Mouse (Mus musculus): Measurements from ENCODE around the gene Gpatch2.

Gpatch2 gene

DNA sequence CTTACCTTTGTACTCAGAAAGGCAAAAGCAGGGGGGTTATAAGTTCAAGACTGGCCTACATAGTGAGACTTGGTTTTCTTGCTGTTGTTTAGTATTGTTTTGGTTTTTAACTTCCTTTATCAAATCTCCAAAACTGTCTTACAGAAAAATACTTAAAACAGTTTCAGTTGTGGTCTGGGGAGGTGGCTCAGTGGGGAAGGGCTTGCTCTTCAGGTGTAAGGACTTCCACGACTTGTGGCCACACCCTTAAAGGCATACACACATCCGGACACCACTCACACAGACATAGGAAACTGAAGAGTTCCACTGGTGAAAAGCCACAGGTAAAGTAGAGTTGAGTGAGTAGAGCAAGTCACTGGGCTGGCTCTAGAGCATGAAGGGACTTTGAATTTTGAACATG, 93.2 kb downstream of the Gpatch2 start:
- no peak for DNase-seq

DNA sequence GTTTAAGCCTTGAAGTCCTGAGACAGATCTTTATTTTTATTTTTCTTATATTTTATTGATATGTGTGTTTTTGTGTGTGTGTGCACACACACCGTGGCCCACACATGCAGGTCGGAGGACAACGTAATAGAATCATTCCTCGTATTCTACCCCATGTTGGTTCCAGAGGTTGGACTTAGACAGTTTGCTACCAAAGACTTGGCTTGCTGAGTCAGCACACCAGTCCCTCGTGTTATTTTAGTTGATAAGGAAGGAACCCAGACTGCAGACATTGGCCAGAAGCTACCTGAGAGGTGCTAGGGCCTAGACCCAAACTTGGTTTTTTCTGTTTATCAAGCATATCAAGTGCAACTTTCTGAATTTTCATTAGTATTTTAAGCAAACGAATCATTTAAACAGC, 95.8 kb downstream of the Gpatch2 start:
- no peak for DNase-seq

DNA sequence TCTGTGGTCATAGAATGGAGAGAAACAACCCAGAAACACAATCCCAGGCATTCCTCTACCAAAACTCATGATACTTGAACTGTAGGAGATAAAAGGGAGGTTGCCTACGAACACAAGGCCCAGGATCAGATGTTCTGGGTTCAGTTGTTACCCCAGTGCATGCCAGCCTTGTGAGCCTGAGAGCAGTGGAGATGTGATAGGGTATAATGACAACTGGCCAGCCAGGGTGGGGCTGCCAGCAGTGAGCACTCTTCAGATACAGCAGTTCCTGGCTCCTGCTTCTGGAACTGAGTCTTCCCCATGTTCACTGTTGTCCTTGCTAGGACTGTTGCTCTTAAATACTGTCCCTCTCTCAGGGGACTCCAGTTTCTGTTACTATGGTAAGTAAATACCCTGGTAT, 98.0 kb downstream of the Gpatch2 start:
- no peak for DNase-seq

DNA sequence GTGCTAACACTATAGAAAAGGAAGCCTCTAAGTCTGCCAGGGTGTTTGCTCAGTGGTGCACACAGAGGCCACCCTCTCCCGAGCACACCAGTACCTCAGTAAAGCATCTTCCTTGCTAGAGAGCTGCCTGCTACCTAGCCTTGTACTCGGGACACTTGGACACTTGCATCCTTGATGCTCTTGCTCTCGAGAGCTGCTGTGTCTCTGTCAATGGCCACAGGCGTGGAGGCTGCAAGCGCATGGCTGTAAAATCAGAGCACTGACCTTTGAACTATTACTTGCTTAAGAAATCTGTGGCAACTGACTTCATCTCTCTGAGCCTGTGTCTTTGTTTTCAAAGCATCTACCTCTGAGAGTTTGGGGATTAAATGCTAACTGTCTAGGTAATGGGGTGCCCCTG, 98.5 kb downstream of the Gpatch2 start:
- DNase-seq: no peak

DNA sequence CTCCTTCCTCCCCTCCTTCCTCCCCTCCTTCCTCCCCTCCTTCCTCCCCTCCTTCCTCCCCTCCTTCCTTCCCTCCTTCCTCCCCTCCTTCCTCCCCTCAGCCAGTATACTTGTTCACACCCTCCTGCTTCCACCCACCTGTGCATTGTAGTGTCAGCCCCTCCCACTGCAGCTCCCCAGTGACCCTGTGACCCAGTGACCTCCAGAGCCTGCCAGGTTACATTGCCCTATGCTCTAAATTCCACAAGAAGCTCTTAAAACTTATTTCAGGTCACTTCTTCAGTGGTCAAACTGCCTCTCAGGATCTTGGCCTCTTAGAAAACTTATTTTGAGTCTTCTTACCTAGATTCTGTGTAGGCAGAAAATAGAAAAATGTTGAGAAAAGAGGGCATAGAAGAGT, 99.2 kb downstream of the Gpatch2 start:
- DNase-seq: no peak

DNA sequence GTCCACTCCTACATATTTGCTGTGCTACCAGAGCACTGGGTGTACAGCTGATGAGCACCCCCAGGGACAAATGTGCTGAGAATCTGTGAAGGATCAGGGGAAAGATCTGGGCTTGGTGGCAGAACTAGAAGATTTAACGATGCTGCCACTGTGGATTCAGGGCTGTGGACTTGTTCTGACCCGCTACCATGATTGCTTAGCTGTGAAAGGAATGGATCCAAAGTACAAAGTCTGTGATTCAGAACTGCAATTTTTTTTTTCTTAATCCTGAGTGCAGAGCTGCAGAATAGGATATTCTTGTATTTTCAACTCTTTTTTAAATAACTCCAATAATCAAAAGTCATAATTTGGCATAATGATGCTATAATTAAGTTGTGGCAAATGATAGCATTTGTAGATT, 100.5 kb downstream of the Gpatch2 start:
- DNase-seq: no peak

DNA sequence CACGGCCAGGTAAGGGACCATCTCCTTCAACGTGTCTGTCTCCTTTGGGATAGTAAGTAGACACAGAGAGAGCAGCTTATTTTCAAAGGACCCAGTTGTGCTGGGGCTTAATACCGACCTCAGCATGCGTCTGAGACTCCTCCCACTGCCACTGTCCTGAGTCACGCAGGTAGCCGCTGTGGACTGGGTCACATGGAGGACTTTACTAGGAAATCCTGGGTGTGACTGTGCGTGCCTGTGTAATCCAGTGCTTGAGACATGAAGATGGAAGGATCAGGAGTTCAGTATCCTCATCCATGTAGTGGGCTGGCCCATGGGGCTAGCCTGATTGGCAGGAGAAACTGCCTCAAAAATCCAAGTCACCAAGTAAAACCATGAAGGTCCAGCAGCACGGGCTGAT, 101.2 kb downstream of the Gpatch2 start:
- no peak for DNase-seq

DNA sequence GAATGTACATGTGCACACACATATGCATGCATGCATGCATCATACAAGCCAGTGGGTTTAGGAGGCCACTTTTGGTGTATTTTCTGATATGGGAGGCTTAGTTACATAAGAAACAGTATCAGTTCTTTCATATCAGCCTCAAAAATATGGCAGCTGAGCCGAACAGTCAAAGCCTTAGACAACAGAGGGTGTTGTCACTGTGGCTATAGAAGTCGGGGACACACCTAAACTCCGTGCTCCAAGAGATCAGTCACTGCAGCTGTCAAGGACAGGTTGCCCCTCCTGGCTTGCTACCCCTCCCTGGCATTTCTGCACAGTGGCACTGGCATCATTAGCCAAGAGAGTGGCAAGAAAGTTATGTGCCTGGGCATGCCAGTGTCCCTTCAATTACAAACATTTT, 106.5 kb downstream of the Gpatch2 start:
- DNase-seq: no peak

DNA sequence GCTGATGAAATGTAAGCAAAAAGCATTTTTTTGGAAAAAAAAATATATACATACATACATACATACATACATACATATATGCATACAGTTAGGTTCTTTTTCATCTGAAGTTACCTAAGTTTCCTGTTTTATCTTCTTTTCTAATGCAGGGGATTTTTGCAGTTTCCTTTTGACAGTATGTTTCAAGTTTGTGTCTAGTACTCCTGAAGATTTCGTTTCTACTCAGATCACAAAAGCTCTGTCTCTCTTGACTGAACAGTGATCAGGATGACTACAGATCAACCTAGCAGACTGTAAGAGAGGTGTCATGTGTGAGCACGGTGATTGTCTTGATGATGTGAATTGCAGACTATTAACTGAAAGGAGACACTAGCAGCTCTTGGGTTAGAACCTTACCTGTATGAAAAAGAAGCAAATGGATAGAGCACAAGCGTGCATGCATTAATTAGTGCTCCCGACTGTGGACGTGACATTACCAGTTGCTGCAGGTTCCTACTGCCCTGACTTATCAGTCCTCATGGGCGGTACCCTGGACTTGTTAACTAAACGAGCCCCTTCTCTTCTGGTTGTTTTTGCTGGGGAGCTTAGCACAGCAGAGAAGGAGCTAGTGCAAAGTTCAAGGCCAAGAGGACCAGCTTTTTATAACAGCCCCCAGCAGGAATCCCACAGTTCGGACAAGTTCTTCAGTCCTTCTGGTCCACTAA, 107.3 kb downstream of the Gpatch2 start:
- DNase-seq: no peak

DNA sequence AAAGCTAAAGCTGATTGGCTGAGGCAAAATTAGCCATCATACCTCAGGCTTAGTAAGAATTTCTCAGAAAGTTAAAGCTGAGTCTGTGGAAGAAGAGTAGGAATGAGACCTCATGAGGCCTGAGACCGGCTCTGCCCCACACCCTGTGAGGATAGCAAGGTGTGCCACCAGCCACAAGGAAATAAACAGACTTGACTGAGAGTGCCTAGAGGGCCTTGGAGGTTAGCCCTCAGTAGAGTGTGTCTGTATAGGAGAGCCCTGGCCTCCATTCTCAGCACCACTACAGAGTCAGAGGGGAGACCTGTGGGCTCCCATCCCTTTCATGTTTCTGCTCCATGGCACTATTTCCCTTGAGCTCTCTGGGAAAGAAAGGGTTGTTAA, 107.9 kb downstream of the Gpatch2 start:
- DNase-seq: no peak

DNA sequence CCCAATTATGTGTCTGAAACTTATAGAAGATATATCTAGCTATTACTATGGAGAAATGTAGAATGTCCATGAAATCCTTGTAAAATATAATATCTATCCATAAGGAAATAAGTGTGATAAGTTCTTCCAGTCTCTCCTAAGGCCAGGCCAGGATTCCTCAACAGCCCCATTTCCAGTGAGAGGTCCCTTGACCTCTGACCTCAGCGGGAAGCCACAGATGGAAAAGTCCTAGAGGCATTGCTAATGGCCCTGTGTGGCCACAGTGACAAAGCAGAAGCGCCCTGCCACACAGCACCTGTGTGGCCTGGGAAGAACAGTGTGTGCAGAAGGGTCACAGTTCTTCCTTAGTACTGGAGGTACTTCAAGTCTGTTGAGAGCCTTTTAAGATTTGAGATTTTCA, 127.2 kb downstream of the Gpatch2 start:
- DNase-seq: no peak

DNA sequence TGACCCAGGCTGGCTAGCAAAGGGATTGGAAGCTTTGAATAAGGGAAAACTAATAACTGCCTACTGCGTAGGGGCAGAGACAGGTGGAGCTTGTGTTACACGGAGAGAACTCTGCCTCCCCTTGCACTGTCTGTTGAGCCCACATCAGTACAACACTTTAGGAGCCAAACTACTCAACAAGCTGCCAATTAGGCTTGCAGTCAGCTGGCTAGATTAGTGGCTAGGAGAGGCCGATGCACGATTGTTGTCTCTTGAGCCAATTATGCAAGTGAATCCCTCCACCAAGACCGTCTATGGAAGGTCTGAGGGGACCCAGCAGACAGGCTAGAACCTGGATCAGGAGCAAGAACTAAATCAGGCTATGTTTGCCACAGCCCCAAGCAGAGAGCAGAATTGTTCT, 129.8 kb downstream of the Gpatch2 start:
- no peak for DNase-seq

DNA sequence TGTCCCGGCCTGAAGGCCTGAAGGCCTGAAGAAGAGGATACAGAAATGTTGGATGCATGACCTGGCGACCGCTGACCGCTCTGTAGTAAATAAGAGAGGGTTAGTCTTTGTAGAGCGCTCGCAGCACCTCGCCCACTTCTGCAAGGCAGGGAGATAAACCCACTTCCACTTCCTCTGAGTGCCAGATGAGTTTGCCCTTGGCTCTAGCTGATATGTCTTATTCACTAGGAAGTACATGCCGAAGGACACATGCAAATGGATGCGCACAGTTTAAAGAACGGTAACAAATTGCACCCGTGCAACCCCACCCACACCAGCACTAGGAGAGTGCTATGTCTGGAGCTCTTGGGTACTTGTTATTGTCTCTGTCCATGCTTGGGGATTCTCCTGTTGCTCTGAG, 131.6 kb downstream of the Gpatch2 start:
- DNase-seq: no peak

DNA sequence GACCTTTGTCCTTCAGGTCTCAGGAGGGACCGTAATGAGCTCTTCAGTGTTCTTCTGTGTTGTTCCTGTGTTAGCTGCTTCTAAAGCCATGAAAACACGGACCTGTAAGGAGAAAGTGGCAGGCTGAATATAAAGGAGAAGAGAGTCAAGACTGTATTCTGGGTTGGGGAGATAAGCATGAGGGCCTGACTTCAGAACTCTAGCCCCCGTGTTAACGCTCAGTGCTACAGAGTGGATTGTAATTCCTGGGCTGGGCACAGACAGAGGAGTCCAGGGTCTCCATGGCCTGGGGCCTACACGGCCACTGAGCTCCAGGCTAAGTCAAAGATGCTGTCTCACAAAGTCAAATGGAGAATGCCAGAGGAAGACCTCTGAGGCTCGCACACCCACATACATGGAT, 132.3 kb downstream of the Gpatch2 start:
- DNase-seq: no peak

DNA sequence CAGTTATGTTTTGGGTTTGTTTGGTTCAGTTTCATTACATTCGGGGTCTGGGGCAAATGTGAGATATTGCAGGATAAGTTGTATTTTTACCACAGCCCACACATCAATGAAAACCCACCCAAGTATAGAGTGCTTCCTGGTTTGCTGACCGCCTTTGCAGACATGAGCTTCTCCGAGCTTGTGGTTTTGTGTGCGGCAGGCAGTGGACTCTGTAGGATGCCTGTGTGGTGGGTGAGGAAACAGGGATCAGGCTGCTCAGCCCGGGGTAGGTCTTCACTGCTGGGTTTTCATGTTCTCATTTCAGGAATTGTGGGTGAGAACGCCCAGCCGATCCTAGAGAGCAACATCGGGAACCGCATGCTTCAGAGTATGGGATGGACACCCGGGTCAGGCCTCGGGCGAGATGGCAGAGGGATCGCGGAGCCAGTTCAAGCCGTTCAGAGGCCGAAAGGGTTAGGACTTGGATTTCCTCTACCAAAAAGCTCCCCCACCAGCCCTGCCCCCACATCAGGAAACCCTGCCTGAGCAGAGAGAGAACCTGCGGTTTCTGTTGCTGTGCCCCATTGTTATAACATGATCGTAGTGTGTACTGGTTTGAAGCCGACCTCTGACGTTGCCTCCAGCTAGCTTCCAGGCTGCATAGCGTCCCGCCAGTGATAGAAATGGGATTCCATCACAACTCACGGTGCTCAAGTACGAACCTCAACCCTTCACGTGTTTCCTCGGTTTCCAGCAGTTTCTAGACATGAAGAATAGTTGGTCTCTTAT, 132.9 kb downstream of the Gpatch2 start:
- no peak for DNase-seq

DNA sequence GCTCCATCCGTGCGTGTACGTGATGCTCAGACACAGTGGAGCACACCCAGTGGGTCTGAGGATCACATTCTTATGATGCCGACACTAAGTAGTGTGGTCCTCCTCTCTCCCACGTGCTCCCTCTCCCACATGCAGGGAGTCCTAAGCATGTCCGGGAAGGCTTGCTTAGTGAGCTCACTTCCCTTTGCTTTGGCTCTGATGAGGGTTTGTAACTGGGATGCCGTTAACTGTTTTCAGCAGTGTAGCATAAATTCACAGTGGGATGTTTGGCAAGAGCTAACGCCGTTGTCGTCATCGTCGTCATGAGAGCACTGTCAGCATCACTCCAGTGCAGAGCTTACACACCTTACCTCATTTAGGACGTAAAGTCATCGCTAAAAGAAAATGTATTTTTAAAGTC, 133.6 kb downstream of the Gpatch2 start:
- no peak for DNase-seq

DNA sequence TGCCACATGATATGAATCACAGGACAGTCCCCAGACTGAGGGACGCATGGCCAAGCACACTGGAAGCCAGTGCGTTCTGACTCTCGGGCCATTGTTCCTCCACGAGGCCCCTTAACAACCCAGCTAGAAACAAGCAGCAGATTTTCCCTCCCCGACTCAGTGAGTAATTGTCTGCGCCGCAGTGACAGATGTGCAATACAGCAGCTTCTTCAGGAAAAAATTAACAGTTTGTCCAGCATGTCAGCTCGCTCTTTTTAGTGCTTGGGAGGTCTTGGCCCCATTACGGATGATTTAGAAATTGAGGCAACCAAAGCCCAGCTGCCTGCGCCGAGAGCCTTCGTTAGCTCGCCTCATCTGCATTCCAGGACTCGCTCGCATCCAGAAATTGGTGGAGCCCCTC, 140.9 kb downstream of the Gpatch2 start:
- no peak for DNase-seq

DNA sequence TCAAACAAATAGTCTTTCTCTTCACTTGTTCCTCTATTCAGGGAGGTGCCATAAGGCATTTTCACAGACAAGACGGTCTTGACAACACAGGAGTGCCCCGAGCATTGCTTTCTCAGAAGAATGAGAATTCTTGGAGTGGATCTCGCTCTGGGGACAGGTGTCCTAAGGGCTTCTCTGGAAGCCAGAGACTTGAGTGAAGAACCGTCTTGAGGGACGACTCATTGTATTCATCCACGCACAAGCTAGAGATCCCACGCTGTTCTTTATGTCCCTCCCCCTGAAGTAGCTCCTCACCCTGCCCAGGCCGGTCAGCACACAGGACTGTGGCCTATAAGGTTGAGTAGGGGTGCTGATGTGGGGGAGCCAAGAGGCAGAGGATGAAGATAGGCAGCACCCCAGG, 141.6 kb downstream of the Gpatch2 start:
- no peak for DNase-seq

DNA sequence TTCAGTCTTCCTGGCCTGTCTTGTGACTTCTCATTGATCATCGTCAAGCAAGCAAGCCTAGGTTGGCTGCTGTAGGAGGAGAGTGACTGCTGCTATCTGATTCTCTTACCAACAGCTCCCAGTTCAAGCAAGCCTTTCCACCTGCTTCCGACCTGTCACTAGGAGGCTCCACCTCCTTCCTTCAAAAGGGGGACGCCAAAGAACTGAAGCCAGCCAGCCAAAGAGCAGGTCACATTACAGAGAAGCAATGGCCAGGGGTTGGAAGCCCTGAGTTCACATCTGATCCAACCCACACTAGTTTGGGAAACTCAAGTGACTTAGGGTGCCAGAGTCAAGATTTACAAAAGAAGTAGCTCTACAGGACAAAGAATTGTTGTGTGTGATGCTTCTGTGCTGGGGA, 144.9 kb downstream of the Gpatch2 start:
- no peak for DNase-seq

DNA sequence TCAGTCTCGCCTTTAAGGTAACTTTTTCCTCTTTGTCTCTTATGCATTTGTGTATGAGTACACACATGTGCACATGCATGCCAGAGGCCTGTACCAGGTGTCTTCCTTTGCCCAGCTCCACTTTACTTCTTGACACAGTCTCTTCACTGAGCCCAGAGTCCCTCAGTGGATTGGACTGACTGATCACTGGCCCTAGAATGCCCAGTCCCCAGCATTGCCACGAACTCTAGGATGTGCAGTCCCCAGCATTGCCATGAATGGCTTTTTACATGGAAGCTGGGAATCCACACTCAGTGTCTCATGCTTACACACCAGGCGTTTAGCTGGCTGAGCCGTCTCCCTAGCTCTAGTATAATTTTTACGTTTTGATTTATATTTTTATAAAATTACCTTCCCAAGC, 147.2 kb downstream of the Gpatch2 start:
- DNase-seq: no peak

DNA sequence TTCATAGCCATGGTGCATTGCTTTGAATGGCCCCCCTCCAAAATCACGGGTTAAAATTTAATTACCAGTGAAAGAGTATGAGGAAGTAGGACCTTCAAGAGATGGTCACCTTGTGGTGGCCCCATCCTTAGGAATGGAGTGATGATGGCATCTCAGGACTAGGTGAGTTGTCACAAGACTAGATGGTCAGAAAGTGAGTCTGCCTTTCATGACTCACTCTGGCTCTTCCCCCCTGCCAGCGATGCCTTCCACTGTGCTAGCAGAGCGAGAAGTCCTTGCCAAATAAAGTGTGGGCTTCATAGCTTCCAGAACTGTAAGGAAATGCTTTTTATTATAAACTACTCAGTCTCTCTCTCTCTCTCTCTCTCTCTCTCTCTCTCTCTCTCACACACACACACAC, 150.1 kb downstream of the Gpatch2 start:
- no peak for DNase-seq

DNA sequence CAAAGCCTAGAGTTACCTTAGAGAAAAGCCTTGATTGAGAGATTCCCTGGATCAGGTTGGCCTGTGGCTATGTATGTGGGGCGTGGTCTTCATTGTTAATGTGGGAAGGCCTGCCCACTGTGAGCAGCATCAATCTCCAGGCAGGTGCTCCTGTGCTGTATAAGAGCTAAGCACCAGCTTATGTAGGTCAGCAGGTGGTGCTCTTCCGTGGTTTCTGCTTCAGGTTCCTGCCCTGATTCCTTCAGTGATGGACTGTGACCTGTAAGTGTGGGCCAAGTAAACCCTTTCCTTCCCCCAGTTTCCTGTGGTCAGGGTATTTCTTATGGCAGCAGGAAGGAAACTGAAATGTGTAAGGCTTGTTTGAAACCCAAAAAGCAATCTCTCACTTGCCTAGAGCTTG, 151.5 kb downstream of the Gpatch2 start:
- DNase-seq: no peak

DNA sequence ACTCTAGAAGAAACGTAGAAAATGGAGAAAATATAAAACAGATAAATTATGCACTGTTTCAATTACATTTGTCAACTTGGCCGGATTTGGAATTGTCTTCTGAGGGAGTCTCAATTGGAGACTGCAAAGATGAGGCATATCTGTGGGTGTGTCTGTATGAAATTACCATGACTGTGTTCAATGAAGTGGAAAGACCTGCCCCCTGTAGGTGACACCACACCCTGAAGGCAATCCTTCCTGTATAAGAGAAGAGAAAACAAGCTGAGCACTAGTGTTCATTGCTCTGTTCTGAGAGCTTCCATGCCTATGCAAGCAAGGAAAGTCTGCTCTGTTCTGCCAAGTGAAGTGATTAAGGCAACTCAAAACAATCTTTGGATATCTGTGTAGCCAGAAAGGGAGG, 153.7 kb downstream of the Gpatch2 start:
- no peak for DNase-seq

DNA sequence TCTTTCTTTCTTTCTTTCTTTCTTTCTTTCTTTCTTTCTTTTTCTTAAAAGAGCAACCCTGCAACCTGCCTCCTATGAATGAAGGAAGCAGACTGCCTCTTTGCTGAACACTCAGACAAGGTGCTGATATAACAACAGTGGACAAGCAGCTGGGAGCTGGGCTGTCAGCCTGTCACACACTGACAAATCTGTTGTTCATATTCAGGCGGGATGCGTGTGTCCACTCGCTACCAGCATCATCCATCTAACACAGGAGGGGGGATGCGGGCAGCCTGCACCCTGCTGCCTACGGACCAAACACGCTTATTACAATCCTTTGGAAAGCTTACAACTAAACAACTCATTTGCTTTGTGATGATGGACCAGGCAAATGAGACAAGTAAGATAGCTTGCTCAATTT, 158.2 kb downstream of the Gpatch2 start:
- DNase-seq: no peak

DNA sequence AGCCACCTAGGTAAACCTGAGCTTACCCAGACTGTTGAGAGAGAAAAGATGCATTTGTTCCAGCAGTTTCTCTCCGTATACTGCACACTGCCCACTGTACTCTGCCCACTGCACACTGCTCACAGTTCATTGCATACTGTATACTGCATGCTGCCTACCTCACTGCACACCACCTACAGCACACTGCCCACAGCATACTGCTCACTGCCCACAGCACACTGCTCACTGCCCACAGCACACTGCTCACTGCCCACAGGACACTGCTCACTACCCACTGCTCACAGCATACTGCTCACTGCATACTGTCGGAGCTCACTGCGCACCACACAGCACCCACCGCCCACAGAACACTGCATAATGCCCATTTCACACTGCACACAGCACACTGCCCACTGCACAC, 159.1 kb downstream of the Gpatch2 start:
- no peak for DNase-seq
